Mouse (Mus musculus) MEL (cell line): ENCODE measurements around the gene Gabra4.

ENCODE experiments used
- CHD2 ChIP-seq: IDR thresholded peaks from 2 replicates; pipeline ENCODE4 v1.6.1; 2011; ENCODE audit warnings: low read length, improper control_type of control experiment
- CTCF ChIP-seq, 3 experiments: IDR thresholded peaks in 2 of 3; conservative IDR thresholded peaks in 1 of 3; 2 replicates each; pipeline ENCODE4 v1.5.1; 2011 to 2012; ENCODE audit warnings: low read length in 3 of 3, low read depth in 2 of 3, mild to moderate bottlenecking in 2 of 3, improper control_type of control experiment in 1 of 3, inconsistent platforms in 1 of 3, mixed read lengths in 1 of 3, moderate library complexity in 1 of 3; ENCODE audit not compliant: control insufficient read depth in 1 of 3, insufficient read depth in 1 of 3, poor library complexity in 1 of 3, severe bottlenecking in 1 of 3
- EP300 ChIP-seq, 2 experiments: IDR thresholded peaks; 2 replicates each; pipeline ENCODE4 v1.6.1; 2011; ENCODE audit warnings: improper control_type of control experiment in 2 of 2, low read length in 2 of 2, low read depth in 1 of 2, mild to moderate bottlenecking in 1 of 2
- POLR2A ChIP-seq, 2 experiments: IDR thresholded peaks; 2 replicates each; pipeline ENCODE4 v1.6.1; 2011 to 2012; ENCODE audit warnings: low read length in 2 of 2, mild to moderate bottlenecking in 2 of 2, control low read depth in 1 of 2, improper control_type of control experiment in 1 of 2, low read depth in 1 of 2, moderate library complexity in 1 of 2; ENCODE audit not compliant: control insufficient read depth in 1 of 2, insufficient read depth in 1 of 2, poor library complexity in 1 of 2

GRCm38 (mm10) chr5:71627820-71628219 is 30.3 kb downstream of the Gabra4 start:
- TF ChIP-seq CTCF (IDR thresholded peaks at IDR 0.05 in 2 of 3, conservative IDR thresholded peaks at IDR 0.05 in 1 of 3; ENCODE audit: control insufficient read depth in 1 of 3, insufficient read depth in 1 of 3, low read depth in 2 of 3, low read length in 3 of 3, poor library complexity in 1 of 3, severe bottlenecking in 1 of 3) (no peak), POLR2A (IDR thresholded peaks at IDR 0.05; ENCODE audit: control insufficient read depth in 1 of 2, insufficient read depth in 1 of 2, low read depth in 1 of 2, low read length in 2 of 2, poor library complexity in 1 of 2) (no peak), EP300 (IDR thresholded peaks at IDR 0.05; ENCODE audit: low read depth in 1 of 2, low read length in 2 of 2) (no peak), CHD2 (no peak)
